Comparison of ENCODE assay signal across 28 mouse cellular contexts in the genomic region with DNA sequence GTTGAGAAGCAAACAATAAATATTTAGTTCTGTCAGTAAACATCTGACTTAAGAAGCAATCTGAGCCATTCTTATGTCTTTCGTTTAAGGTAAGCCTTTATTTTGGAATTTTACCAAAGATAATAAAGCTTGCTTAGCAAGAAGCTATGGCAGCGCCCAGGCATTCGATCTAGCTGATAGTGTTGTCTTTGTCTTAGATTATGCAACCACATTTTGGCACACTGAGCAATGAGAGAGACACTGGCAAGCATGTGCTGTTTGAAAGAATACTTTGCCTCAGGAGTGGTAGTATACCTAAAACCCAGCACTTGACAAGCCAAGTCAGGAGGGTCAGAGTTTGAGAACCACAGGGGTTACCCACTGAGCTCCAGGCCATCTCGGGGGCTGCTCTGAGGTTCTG. TPM values are rescaled to one million over a fixed set of nuclear protein-coding genes. Genes with fewer than 3 reads are reported as not detected.
DNase-seq lines count a peak whose midpoint lies in the region; ATAC-seq and TF ChIP-seq lines count a peak whose summit lies in the region.
"Had no signal": no experiment of that assay in that cellular context is flagged by ENCODE, and none has a peak within 500 bp of the region (broad histone marks: within the 10 kb centered on the region; RNA-seq: fewer than 3 reads in every experiment).

No protein-coding gene starts in this region.

- ATAC-seq in embryonic facial prominence, embryonic 14.5 days (ENCODE audit: low read depth), result no peak; the same call in 1 of the 2 replicates
- no peak for ATAC-seq in liver, embryonic 12.5 days
- ATAC-seq: forebrain, embryonic 14.5 days; forebrain, postnatal 0 days; intestine, postnatal 0 days had no signal

- peak; percentile 65 for DNase-seq in embryonic facial prominence, embryonic 14.5 days (ENCODE audit: low spot score)
- no peak for DNase-seq in embryonic facial prominence, embryonic 10.5 days (ENCODE audit: low spot score)
- DNase-seq in liver, adult 2 months (ENCODE audit: extremely low read depth, low read depth, low spot score), result peak; percentile 72
- peak; percentile 12 for DNase-seq in 3T3-L1 (ENCODE audit: low read depth, low spot score)
- DNase-seq in brain, adult 2 months (ENCODE audit: low read depth, low spot score), result peak; percentile 72
- no peak for DNase-seq in gastrocnemius, adult 18-20 months (ENCODE audit: low spot score)
- no peak for DNase-seq in gastrocnemius, postnatal 10 days
- DNase-seq: adrenal gland, adult 8-10 months; adrenal gland, postnatal 25 days; B cell, adult 2 months; cerebellum, adult 18-20 months; cerebellum, adult 9-10 months; cerebellum, postnatal 14 days; forebrain, postnatal 0 days; gastrocnemius, adult 2 months; gastrocnemius, postnatal 25 days; heart, adult 2 months; heart, postnatal 14 days had no signal

- no peaks in the 10 kb centered on the region for H3K79me2 ChIP-seq in liver, adult 2 months (ENCODE audit: control insufficient read depth, insufficient read depth, low read length)

- no peak for TF ChIP-seq POLR2A in liver, adult 2 months (IDR thresholded peaks at IDR 0.05; ENCODE audit: extremely low read depth, insufficient read depth, low read length)

- peaks cover 3% of the 10 kb centered on the region; the same call in 1 of the 2 replicates for H3K4me1 ChIP-seq in embryonic facial prominence, embryonic 14.5 days (ENCODE audit: control insufficient read depth, insufficient read depth, low read length)
- H3K4me1 ChIP-seq in embryonic facial prominence, embryonic 10.5 days, result peaks cover under 1% of the 10 kb centered on the region; the same call in 1 of the 2 replicates
- H3K4me1 ChIP-seq in liver, adult 2 months (ENCODE audit: control insufficient read depth, insufficient read depth, low read length), result peaks cover under 1% of the 10 kb centered on the region; the same call in 1 of the 2 replicates
- H3K4me1 ChIP-seq in liver, embryonic 12.5 days, result no peaks in the 10 kb centered on the region
- H3K4me1 ChIP-seq: heart, embryonic 10.5 days; heart, embryonic 13.5 days; hindbrain, embryonic 12.5 days; hindbrain, embryonic 15.5 days had no signal

- H3K27ac ChIP-seq in embryonic facial prominence, embryonic 14.5 days (replicated peaks; ENCODE audit: low read depth, low read length), result no peak overlapping the region
- H3K27ac ChIP-seq in embryonic facial prominence, embryonic 10.5 days (replicated peaks), result no peak overlapping the region
- H3K27ac ChIP-seq in liver, adult 2 months (replicated peaks; ENCODE audit: insufficient read depth, low read depth, low read length), result no peak overlapping the region
- no peak overlapping the region for H3K27ac ChIP-seq in liver, embryonic 12.5 days
- H3K27ac ChIP-seq: embryonic facial prominence, embryonic 13.5 days; gastrocnemius, adult 2 months; heart, adult 2 months; heart, embryonic 10.5 days; heart, embryonic 13.5 days; hindbrain, embryonic 12.5 days; hindbrain, embryonic 15.5 days had no signal

- H3K4me3 ChIP-seq in embryonic facial prominence, embryonic 14.5 days (ENCODE audit: low read depth, low read length), result no peak overlapping the region
- no peak overlapping the region for H3K4me3 ChIP-seq in embryonic facial prominence, embryonic 10.5 days
- no peak overlapping the region for H3K4me3 ChIP-seq in liver, adult 2 months (ENCODE audit: insufficient read depth, low read depth, low read length)
- H3K4me3 ChIP-seq in liver, embryonic 12.5 days, result no peak overlapping the region
- H3K4me3 ChIP-seq: embryonic facial prominence, embryonic 13.5 days; gastrocnemius, adult 2 months; heart, adult 2 months; heart, embryonic 10.5 days; heart, embryonic 13.5 days; hindbrain, embryonic 12.5 days; hindbrain, embryonic 15.5 days had no signal

- H3K9me3 ChIP-seq in embryonic facial prominence, embryonic 14.5 days (ENCODE audit: control insufficient read depth, low read length), result no peaks in the 10 kb centered on the region
- no peaks in the 10 kb centered on the region for H3K9me3 ChIP-seq in embryonic facial prominence, embryonic 10.5 days
- no peaks in the 10 kb centered on the region for H3K9me3 ChIP-seq in liver, embryonic 12.5 days (replicated peaks)
- H3K9me3 ChIP-seq: embryonic facial prominence, embryonic 13.5 days; heart, embryonic 10.5 days; heart, embryonic 13.5 days; hindbrain, embryonic 12.5 days; hindbrain, embryonic 15.5 days had no signal

- H3K9ac ChIP-seq in embryonic facial prominence, embryonic 14.5 days (ENCODE audit: low read depth, low read length), result no peak overlapping the region
- no peak overlapping the region for H3K9ac ChIP-seq in liver, adult 2 months (ENCODE audit: low read depth, low read length)
- no peak overlapping the region for H3K9ac ChIP-seq in liver, embryonic 12.5 days
- H3K9ac ChIP-seq: embryonic facial prominence, embryonic 13.5 days; forebrain, postnatal 0 days; heart, embryonic 13.5 days; hindbrain, embryonic 12.5 days; hindbrain, embryonic 15.5 days had no signal

- 60% methylated on average over 4 of the region's 4 CpGs for WGBS in embryonic facial prominence, embryonic 14.5 days
- 89% methylated on average over 4 of the region's 4 CpGs for WGBS in embryonic facial prominence, embryonic 10.5 days
- WGBS in liver, adult 2 months, result 34% methylated on average over 4 of the region's 4 CpGs
- 71% methylated on average over 4 of the region's 4 CpGs for WGBS in liver, embryonic 12.5 days (ENCODE audit: insufficient replicate concordance)

- no peaks in the 10 kb centered on the region for H3K36me3 ChIP-seq in embryonic facial prominence, embryonic 14.5 days (ENCODE audit: control insufficient read depth, insufficient read depth, low read length)
- no peaks in the 10 kb centered on the region for H3K36me3 ChIP-seq in embryonic facial prominence, embryonic 10.5 days (replicated peaks)
- no peaks in the 10 kb centered on the region for H3K36me3 ChIP-seq in liver, adult 2 months (ENCODE audit: control insufficient read depth, insufficient read depth, low read length)
- no peaks in the 10 kb centered on the region for H3K36me3 ChIP-seq in liver, embryonic 12.5 days
- H3K36me3 ChIP-seq: embryonic facial prominence, embryonic 13.5 days; G1E; heart, embryonic 10.5 days; heart, embryonic 13.5 days; hindbrain, embryonic 12.5 days; hindbrain, embryonic 15.5 days had no signal

- no peak for TF ChIP-seq CTCF in liver, adult 2 months (IDR thresholded peaks at IDR 0.05; ENCODE audit: low read depth, low read length)

- no peaks in the 10 kb centered on the region for H3K27me3 ChIP-seq in embryonic facial prominence, embryonic 14.5 days (replicated peaks; ENCODE audit: control insufficient read depth, insufficient read depth, low read length)
- H3K27me3 ChIP-seq in embryonic facial prominence, embryonic 10.5 days (replicated peaks; ENCODE audit: low read depth, poor library complexity, severe bottlenecking), result no peaks in the 10 kb centered on the region
- H3K27me3 ChIP-seq in liver, adult 2 months (ENCODE audit: control insufficient read depth, insufficient read depth, low read length), result 0 out of 2 replicates have a peak, but pooled peaks cover 11% of the 10 kb centered on the region
- no peaks in the 10 kb centered on the region for H3K27me3 ChIP-seq in liver, embryonic 12.5 days (replicated peaks)
- H3K27me3 ChIP-seq: CH12.LX; embryonic facial prominence, embryonic 13.5 days; heart, embryonic 13.5 days; hindbrain, embryonic 12.5 days; hindbrain, embryonic 15.5 days had no signal

- H3K4me2 ChIP-seq in embryonic facial prominence, embryonic 14.5 days (ENCODE audit: low read depth, low read length), result no peak overlapping the region
- H3K4me2 ChIP-seq in liver, embryonic 12.5 days, result no peak overlapping the region
- H3K4me2 ChIP-seq: embryonic facial prominence, embryonic 13.5 days; heart, embryonic 13.5 days; hindbrain, embryonic 12.5 days; hindbrain, embryonic 15.5 days had no signal

RNA-seq across cellular contexts. Expression of a gene that starts 16.0 kb away (rescaled TPM):
- 9.0 and 10.2 TPM in 2 replicates for polyA plus RNA-seq in embryonic facial prominence, embryonic 14.5 days (2014; fragmentation: Nextera tagmentation; extraction: Ambion mirVana)
- polyA plus RNA-seq in embryonic facial prominence, embryonic 10.5 days (2016; fragmentation: Nextera tagmentation; extraction: Ambion mirVana), result 0.74 and 0.78 TPM in 2 replicates
- total RNA-seq in liver, adult 2 months (2014; rRNA removed), result 0.27 and 0.37 TPM in 2 replicates
- 0.05 and 0.67 TPM in 2 replicates for polyA plus RNA-seq in liver, adult 2 months (2012; rRNA removed)
- 0.42 and 0.68 TPM in 2 replicates for polyA plus RNA-seq in liver, embryonic 12.5 days (2016; fragmentation: Nextera tagmentation; extraction: Ambion mirVana)
- 1 to 10 TPM; 3.7 to 9.5 TPM for total RNA-seq in gastrocnemius, adult 18-20 months (2021)
- 1 to 10 TPM; 1.4 to 1.5 TPM for total RNA-seq in gastrocnemius, postnatal 10 days (2021)
- total RNA-seq: CH12.LX, G1E had no signal
- polyA plus RNA-seq: G1E had no signal

Comparison
In these comparisons a context has a peak if more than half of its experiments do, and no peak if none do; other contexts are left out.
1. DNase-seq: peak in embryonic facial prominence, embryonic 14.5 days (single experiment), liver, adult 2 months (single experiment), 3T3-L1 (single experiment) and brain, adult 2 months (single experiment); none in embryonic facial prominence, embryonic 10.5 days (single experiment), gastrocnemius, adult 18-20 months (single experiment) and gastrocnemius, postnatal 10 days (single experiment).